Mouse (Mus musculus): ENCODE data around the gene Ptchd4.

The Ptchd4 gene

DNA sequence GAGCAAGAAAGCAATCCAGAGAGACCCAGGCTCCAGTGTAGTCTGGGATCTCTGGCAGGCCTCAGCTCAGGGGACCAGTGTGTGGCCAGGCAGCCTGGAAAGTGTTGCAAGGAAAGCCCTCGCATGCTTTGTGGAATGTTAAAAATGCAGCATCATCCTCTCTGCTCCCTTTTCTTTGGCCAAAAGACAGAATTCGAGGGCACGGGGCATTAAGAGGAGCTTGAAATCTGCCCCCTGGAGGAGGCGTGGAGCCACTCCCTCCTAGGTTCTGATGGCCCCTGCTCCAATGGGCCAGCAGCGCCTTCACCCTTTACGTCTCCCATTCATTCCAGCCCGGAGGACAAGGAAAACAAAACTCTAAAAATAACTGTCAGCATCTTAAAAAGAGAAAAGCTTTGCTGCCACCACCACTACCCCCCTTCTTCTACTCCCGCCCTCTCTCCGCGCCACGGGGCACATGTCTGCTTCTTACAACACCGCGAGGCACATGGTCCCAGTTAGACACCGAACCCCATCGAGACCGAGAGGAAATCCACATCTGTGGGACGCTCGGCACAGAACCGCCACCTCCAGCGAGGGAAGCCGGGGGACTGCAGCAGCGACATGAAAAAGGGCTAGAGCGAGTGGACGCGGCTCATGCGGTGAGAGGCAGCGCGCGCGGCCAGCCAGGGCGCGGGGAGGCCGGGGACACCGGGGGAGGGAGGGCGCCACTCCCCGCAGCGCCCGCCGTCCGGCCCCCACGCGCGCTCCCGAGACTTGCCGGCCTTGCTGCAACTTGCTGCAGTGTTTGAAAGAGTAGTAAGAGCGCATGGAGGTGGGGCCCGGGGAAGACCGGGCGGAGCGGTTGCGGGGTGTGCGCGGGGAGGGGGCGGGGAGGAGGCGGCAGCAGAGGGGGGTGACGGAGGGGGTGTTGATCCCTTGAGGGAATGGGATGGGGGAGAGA is at the start of gene Ptchd4:
Gene Ptchd4, plus strand, starts transcription at position 279 of the 943 bp plus-strand sequence.
- in situ Hi-C loops (cut with MboI; ENCODE audit: low sequenced_read_pairs) = no loop called here

DNA sequence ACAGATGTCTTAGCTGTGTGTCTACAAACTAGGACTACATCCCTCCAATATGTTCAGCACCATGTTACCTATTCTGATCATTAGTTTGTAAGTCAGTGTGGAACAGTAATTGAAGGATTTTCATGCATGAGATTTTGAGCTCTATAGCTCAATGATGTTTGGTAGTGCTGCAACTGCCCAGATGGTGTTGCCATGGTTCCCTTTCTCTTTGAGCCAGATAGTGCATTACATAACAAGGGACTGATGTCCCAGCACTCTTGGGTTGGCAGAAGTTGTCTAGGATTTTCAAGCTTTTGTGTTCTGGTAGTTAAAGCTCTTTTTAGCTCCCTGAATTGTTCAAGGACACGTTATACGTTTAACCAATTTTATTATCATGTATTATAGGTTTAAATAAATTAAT is 38.9 kb upstream of the Ptchd4 start:
- in situ Hi-C loops (cut with MboI; ENCODE audit: low sequenced_read_pairs) = no loop called here

DNA sequence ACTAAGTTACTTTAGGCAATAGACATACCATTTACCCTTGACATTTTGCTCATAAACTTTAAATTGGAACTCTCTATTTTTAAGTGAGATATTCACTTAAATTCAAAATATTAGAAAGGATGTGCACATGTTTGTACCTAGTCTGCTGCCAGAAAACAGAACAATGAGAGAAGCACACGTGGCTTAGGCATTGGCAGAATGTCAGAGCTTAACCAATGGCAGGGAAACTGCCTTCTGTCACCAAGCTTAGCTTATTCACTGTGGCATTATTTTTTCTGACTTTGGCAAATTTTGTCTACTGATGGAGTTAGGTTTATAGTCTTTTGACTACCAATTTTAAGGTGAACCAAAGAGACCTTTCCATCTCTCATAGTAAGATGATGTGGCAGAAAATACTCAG is 31.4 kb upstream of the Ptchd4 start:
- in situ Hi-C loops (cut with MboI; ENCODE audit: low sequenced_read_pairs) = no loop called here

GRCm38 (mm10) chr17:42286255-42286654 is 29.5 kb upstream of the Ptchd4 start:
- in situ Hi-C loops (cut with MboI; ENCODE audit: low sequenced_read_pairs) = no loop called here

GRCm38 (mm10) chr17:42290341-42290740 is 25.4 kb upstream of the Ptchd4 start:
- in situ Hi-C loops (cut with MboI; ENCODE audit: low sequenced_read_pairs) = no loop called here

DNA sequence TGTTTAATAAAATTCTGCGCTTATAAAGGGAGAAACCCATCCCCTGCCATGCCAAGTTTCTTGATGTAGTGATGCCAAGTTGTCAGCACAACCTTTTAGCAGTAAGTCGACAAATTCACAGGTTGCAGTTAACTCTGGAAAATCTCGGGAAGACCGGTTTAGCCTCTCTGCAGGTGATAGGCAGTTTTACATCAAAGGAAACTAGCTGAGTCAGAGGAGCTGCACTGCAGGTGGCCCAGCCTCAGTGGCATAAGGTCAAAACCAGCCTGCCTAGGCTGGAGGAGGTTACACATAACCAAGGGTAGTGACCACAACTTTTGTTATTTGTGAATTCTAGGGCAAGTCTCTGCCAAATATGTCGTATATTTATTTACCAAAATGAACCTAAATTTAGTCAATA is 24.0 kb upstream of the Ptchd4 start:
- in situ Hi-C loops (cut with MboI; ENCODE audit: low sequenced_read_pairs) = no loop called here

DNA sequence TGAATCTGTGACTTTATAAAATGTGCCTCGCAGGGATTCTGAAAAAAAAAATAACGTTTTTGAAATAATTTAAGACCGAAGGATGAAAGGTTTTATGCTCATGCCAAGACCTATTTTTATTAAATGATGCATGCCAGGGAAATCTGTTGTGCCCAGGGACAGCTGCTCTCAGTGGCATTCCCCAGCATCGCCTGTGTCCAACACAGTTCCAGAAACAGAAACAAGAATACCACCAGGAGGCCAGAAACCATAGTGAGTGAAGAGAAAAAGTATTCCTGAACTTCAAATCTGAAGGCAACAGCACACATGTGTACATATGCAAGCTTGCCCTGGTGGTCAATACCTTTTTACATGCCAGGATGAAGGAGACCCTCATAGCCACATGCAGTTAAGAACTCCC is 17.8 kb upstream of the Ptchd4 start:
- in situ Hi-C loops (cut with MboI; ENCODE audit: low sequenced_read_pairs) = no loop called here

- in situ Hi-C loops (cut with MboI; ENCODE audit: low sequenced_read_pairs) = no loop called here
Observed at GRCm38 (mm10) chr17:42299681-42300080, 16.1 kb upstream of the Ptchd4 start.

DNA sequence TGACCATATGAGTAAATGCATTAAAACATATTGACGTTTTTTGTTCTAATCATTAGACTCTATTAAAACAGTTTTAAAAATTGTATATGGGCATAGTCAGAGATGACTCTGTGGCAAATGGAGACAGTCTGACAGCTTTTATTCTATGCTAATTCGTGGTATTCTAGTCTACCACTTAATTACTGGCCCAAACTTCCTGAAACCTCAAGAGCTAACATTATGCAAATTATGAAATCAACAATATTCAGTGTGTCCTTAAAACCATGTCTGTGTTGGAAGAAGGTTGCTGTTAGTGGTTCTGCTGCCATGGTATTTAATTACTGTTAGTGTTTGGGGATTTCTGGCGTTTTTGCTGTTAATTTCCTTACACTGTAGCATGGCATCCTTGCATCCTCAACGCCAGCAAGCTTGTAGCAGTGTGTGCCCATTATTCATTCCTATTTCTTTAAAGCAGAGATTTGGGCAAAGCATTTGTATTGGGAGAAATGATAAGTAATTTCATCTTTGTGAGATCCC is 12.6 kb upstream of the Ptchd4 start:
- in situ Hi-C loops (cut with MboI; ENCODE audit: low sequenced_read_pairs) = no loop called here

DNA sequence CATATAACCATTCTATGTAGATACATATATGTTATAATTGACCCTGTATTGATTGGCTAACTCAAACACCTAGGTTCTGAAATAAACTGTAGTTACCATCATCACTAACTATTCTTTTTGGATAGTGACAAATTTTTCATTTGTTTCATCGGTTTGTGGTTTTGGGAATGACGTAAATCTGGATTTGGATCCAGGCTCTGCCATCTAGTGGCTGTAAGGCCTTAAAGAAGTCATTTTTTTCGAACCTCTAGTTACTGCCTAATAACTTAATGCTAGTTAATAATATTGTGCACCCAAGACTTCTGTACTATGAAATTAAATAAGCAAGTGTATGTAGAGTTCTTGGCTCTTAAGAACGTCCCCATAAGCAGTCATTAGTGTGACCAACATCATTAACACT is 11.5 kb upstream of the Ptchd4 start:
- in situ Hi-C loops (cut with MboI; ENCODE audit: low sequenced_read_pairs) = no loop called here

- in situ Hi-C loops (cut with MboI; ENCODE audit: low sequenced_read_pairs) = no loop called here
Observed at GRCm38 (mm10) chr17:42307001-42307400, 8.7 kb upstream of the Ptchd4 start.

DNA sequence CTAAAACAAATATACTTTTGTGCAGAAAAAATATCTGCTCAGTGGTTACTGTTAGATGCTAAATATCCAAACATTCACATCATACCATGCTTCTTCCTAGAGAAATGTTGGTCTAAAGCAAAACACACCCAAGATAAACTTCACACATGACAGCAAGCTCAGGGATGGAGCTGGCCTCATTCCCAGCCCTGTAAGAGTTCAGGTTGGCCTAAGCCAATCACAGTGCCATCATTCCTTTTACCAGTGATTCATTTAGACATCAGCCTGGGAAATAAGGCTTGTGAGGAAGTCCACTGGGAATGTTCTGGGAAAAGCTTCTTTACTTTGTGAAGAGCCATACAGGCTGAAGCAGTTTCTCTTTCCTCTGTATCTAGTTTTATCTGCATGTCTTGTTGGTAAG is 5.6 kb upstream of the Ptchd4 start:
- in situ Hi-C loops (cut with MboI; ENCODE audit: low sequenced_read_pairs) = no loop called here

- in situ Hi-C loops (cut with MboI; ENCODE audit: low sequenced_read_pairs) = no loop called here
Observed at GRCm38 (mm10) chr17:42316612-42316982, 850 bp downstream of the Ptchd4 start.

DNA sequence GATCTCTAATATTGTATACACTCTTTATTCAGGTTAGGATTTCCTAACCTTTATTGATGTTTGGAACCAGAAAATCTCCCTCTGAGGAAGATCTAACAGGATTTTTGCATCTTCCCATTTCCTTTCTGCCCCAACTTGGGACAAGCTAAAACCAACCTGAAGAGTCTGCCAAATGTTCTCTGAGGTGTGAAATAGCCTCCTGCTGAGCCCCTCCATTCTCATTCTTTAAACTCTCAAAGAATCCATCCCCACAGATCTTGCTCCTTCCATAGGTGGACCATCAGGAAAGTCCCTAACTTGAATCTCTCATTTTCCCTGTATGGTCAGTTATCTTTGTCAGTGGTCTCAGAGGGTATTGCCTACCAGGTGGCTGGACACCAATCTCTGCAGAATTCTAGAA is 20.0 kb downstream of the Ptchd4 start:
- in situ Hi-C loops (cut with MboI; ENCODE audit: low sequenced_read_pairs) = no loop called here

- in situ Hi-C loops (cut with MboI; ENCODE audit: low sequenced_read_pairs) = no loop called here
Observed at GRCm38 (mm10) chr17:42336571-42336970, 20.8 kb downstream of the Ptchd4 start.

- in situ Hi-C loops (cut with MboI; ENCODE audit: low sequenced_read_pairs) = no loop called here
Observed at GRCm38 (mm10) chr17:42346027-42346426, 30.3 kb downstream of the Ptchd4 start.

- in situ Hi-C loops (cut with MboI; ENCODE audit: low sequenced_read_pairs) = no loop called here
Observed at GRCm38 (mm10) chr17:42358481-42358880, 42.7 kb downstream of the Ptchd4 start.

DNA sequence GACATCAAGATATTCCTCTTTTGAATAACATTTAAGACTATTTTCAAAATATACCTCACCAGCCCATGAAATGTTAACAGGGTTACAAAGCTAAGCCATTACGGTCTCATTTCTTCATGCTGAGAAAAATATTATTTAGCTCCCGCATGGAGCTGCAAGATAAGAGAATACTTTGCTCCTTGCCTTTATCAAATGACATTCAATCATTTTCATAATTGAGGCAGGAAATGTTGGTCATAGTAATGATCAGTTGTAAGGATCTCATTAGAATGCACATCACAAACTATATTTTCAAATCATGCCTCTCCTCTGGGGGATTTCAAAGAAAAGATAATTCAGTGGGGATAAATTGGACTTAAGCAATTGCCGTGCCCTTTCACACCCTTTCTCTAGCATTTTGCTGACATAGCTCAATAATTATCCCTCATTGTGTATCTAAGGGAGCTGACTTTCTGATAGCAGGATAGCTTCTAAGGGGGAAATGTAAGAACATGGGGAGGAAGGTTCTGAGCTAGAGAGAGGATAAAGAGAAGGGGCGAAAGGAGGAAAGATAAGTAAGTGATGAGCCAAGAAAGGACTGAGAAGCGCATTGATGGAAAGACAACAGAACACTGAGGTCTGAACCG is 47.5 kb downstream of the Ptchd4 start:
- in situ Hi-C loops (cut with MboI; ENCODE audit: low sequenced_read_pairs) = no loop called here

DNA sequence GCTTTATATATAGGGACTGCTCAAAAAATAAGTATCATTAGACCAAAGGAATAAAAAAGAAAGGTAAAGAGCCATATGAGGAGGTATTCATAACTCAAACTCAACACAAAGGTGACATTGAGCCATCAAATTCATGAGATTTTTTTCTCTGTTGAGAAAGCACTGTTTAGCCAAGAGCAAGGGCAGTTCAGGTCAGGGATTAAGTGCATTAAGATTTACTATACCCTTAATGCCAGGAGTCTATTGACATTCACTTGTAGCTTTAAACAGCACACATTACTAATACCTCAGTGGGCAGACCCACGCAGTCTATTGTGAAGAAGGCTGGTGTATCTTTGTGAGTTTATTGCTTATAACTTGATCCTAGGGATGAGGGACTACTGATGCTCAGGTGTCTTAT is 49.0 kb downstream of the Ptchd4 start:
- in situ Hi-C loops (cut with MboI; ENCODE audit: low sequenced_read_pairs) = no loop called here

DNA sequence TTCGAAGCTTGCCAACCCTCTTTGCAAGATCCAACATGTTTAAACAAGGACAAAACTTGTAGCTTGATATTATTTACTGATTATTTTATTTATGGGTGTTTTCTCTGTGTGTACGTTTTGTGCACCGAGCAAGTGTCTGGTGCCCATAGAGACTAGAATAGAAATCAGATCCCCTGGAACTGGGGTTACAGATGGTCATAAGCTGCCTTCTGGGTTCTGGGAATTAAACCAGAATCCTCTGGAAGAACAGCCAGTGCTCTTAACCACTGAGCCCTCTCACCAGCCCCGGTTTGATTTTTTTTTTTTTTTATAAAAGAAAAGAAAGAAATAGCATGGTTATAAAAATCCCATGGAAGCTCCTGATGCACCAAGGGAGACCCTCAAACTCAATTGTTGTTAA is 59.1 kb downstream of the Ptchd4 start:
- in situ Hi-C loops (cut with MboI; ENCODE audit: low sequenced_read_pairs) = no loop called here

DNA sequence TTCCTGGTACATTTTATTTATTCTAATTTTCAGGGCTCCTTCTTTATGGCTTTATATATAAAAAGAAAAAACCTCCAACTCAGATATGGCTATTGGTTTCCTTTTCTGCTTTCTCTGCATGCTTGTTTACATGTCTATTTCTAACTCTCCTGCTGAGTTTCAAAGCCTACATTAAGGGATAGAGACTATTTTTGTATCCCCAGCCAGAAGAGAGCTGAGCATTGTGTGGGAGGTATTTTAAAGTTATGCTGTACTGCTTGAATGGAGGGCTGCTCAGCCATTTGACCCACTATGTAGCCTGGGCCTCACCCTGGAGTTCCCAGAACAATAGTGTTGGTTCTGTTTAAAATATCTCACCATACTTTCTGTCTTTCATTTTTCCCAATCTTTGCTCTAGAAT is 77.3 kb downstream of the Ptchd4 start:
- in situ Hi-C loops (cut with MboI; ENCODE audit: low sequenced_read_pairs) = no loop called here

DNA sequence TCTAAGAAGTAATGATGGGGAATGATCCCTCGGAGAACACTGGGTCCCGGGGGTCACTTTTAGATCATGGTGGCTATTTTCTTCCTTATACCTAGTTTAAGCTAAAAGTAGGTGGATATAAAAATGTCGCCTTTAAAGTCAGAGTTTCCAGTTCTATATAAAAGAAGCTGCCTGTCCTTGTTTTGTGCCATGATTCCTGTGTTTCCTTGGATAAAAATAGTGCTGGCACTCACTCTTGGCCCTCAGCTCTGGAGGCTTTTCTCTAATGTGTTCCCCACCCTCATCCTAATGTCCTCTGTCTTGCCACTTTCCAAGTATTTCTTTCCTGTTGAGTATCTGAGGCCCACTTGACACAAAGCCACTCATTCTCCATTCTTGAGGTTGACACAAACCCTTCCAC is 79.6 kb downstream of the Ptchd4 start:
- in situ Hi-C loops (cut with MboI; ENCODE audit: low sequenced_read_pairs) = no loop called here
